Mouse (Mus musculus) forebrain, postnatal 0 days (tissue): ENCODE measurements around the gene Sema4c. TPM values are rescaled to one million over a fixed set of nuclear protein-coding genes. Genes with fewer than 3 reads are reported as not detected.

Source experiments
- ATAC-seq: fragments of 200-750 bp; cut with Nextera tagmentation; 2 replicates; pipeline ENCODE4 v1.8.0; 2017; ENCODE audit warnings: mild to moderate bottlenecking, moderate library complexity
- DNase-seq: peaks from one replicate; pipeline ENCODE4 v3.0.0-alpha.2; 2015
- H3K27ac ChIP-seq: fragments of 300-500 bp; sonication (generic); 2 replicates; pipeline ENCODE4 v1.5.1; 2014; ENCODE audit warnings: low read depth, mild to moderate bottlenecking, antibody characterized with exemption, low read length, moderate library complexity, mixed read lengths
- H3K27me3 ChIP-seq: fragments of 300-500 bp; sonication (generic); 2 replicates; pipeline ENCODE4 v1.6.1; 2014; ENCODE audit warnings: mild to moderate bottlenecking, low read length, mixed read lengths; ENCODE audit not compliant: insufficient read depth
- H3K36me3 ChIP-seq: fragments of 300-500 bp; sonication (generic); 2 replicates; pipeline ENCODE4 v1.6.1; 2014; ENCODE audit warnings: mild to moderate bottlenecking, moderate library complexity; ENCODE audit not compliant: insufficient read depth
- H3K4me1 ChIP-seq: fragments of 300-500 bp; sonication (generic); 2 replicates; pipeline ENCODE4 v1.6.1; 2014; ENCODE audit warnings: antibody characterized with exemption; ENCODE audit not compliant: insufficient read depth
- H3K4me2 ChIP-seq: fragments of 300-500 bp; sonication (generic); 2 replicates; pipeline ENCODE4 v1.6.1; 2014; ENCODE audit warnings: low read depth, mild to moderate bottlenecking, moderate library complexity
- H3K4me3 ChIP-seq: fragments of 300-500 bp; sonication (generic); 2 replicates; pipeline ENCODE4 v1.5.1; 2014; ENCODE audit warnings: low read depth, low read length, mixed read lengths
- H3K9ac ChIP-seq: fragments of 300-500 bp; sonication (generic); 2 replicates; pipeline ENCODE4 v1.6.1; 2014; ENCODE audit warnings: mild to moderate bottlenecking
- H3K9me3 ChIP-seq: fragments of 300-500 bp; sonication (generic); 2 replicates; pipeline ENCODE4 v1.6.1; 2016; ENCODE audit warnings: low read length
- CTCF ChIP-seq: sonication (generic); IDR thresholded peaks from 2 replicates; pipeline ENCODE4 v1.5.1; 2016; ENCODE audit warnings: antibody characterized with exemption, control low read depth, low read depth
- WGBS: fragments of 180-500 bp; shearing (Covaris S2); extraction: QIAGEN DNeasy Blood & Tissue Kit; methylation state at CpG from one replicate; pipeline ENCODE4 v1.1.7; 2014; 5-methylcytosine and 5-hydroxymethylcytosine counted together
- polyA plus RNA-seq: library from polyadenylated mRNA; unstranded; fragments of >200 nt; fragmentation: Nextera tagmentation; extraction: Ambion mirVana; gene quantifications from 2 replicates; pipeline ENCODE4 v1.2.1, GENCODE M21; 2015
- total RNA-seq: library from RNA; depleted of rRNA; stranded (reverse); fragments of >200 nt; gene quantifications from 2 replicates; pipeline ENCODE4 v1.2.3, GENCODE M21; 2014

Sema4c gene
- total and polyA plus RNA-seq, 2 experiments from 2014 or later = 24.1 to 39.1 TPM

DNA sequence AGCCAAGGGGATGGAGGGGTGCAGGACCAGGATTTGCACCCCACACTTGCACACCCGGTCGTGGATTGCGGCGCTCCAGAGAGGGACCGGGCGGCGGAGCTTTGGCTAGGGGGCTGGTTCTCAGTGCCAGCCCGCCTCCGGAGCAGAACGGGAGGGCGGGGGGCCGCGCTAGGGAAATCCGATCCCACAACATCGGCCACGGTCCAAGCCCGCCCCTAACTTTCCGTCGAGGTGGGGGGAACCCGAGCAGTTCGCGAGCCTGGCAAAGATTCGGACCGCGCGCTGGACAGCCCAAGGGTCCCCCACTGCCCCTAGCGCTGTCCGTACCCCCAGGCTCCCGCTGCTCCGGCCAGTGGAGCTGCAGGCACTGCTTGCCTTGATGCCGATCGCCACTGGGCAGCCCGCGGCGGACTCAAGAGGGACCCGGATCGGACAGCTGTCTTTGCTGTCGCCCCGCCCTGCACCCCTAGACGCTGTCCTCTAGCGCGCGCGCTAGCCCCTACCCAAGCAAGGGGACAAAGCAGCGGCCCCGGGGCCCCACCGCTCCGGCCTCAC lies 615 bp downstream of the Sema4c start:
- Histone ChIP-seq H3K27ac (peak overlapping the region; percentile 99), H3K4me3 (peak overlapping the region; percentile 67), H3K9me3 (no peaks in the 10 kb centered on the region), H3K4me2 (peak overlapping the region; percentile 96), H3K27me3 (no peaks in the 10 kb centered on the region), H3K9ac (peak overlapping the region; percentile 89), H3K36me3 (peaks cover 28% of the 10 kb centered on the region), H3K4me1 (peaks cover 12% of the 10 kb centered on the region)
- TF ChIP-seq CTCF = no peak
- ATAC-seq = peak; percentile 70
- 3% methylated on average over 47 of the region's 48 CpGs for WGBS
- no peak for DNase-seq

GRCm38 (mm10) chr1:36556553-36557456 lies 1.3 kb downstream of the Sema4c start:
- peak; percentile 94 for TF ChIP-seq CTCF
- H3K4me1 ChIP-seq = peaks cover 12% of the 10 kb centered on the region
- peak overlapping the region; percentile 67 for H3K4me3 ChIP-seq
- peak overlapping the region; percentile 89 for H3K9ac ChIP-seq
- peaks cover 35% of the 10 kb centered on the region for H3K36me3 ChIP-seq
- no peaks in the 10 kb centered on the region for H3K9me3 ChIP-seq
- DNase-seq (peak; percentile 98), ATAC-seq (peak; percentile 89)
- H3K27ac ChIP-seq = peak overlapping the region; percentile 99
- no peaks in the 10 kb centered on the region for H3K27me3 ChIP-seq
- WGBS = under 1% methylated on average over 52 of the region's 52 CpGs
- H3K4me2 ChIP-seq = peak overlapping the region; percentile 96

GRCm38 (mm10) chr1:36555798-36556395 lies 2.3 kb downstream of the Sema4c start:
- Histone ChIP-seq H3K4me2 (peak overlapping the region; percentile 96), H3K27ac (peak overlapping the region; percentile 99), H3K36me3 (peaks cover 45% of the 10 kb centered on the region), H3K9me3 (no peaks in the 10 kb centered on the region), H3K9ac (peak overlapping the region; percentile 89), H3K4me3 (peak overlapping the region; percentile 67), H3K27me3 (no peaks in the 10 kb centered on the region), H3K4me1 (peaks cover 12% of the 10 kb centered on the region)
- no peak for ATAC-seq
- peak; percentile 33 for DNase-seq
- WGBS = 4% methylated on average over 8 of the region's 8 CpGs
- TF ChIP-seq CTCF = no peak

DNA sequence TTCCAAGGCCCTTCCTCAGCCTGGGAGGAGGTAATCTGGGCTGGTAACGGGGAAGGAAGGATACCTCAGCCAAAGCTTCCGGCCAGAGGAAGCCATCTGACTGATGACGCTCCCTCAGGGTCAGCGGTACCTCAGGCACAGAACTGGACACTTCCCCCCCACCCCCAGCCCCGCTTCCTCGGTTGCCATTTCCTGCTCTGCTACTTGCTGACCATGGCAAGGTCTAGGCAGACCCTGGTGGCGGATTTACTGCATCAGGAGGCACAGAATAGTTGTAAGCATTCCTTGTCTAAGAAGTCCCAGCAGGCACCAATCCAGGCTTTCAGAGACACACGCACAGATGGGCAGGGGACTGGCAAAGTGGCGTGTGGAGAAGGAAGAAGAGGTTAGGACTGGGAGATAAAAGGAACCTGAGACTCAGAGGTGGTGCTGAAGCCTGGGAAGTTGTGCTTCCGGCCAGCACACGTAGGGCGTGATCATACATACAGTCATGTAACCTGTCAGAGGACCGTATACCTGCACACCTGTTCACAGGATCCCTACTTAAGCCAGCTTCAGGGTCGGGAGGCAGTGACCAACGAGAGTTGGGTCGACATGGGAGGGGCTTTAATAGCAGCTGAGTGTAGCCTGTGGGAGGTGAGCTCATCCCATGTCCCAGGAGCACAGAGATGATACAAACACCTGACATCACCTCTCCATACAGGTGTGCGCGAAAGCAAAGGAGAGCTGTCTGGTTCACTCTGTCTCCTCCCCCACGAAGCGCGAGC lies 3.3 kb downstream of the Sema4c start:
- whole genome bisulfite sequencing = 72% methylated on average over 21 of the region's 21 CpGs

DNA sequence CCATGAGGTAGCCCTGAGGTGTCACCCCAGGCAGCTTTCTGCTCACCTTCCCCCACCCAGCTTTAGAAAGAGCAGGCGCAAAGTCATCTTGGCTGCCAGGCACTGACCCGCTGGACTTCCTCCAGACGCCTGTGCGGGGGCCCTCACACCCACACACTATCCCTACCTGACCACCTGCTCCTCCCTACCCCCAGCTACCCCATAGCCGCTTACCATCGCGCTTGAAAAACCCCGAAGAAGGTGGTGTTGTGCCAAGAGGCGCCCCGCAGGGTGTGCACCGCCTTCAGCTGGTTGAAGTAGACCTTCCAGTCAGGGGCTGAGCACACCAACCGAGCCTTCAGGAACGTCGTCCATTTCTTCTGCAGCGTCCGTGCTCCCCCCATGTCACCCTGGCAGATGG lies 5.6 kb downstream of the Sema4c start:
- peaks cover 71% of the 10 kb centered on the region for H3K36me3 ChIP-seq
- H3K4me3 ChIP-seq = no peak overlapping the region

More for the DNA sequence above, 3.3 kb downstream of the Sema4c start:
- ATAC-seq = no peak
- H3K27ac ChIP-seq = no peak overlapping the region
- DNase-seq = no peak
- H3K4me2 ChIP-seq = peak overlapping the region; percentile 96
- H3K4me1 ChIP-seq = peaks cover 12% of the 10 kb centered on the region
- H3K9me3 ChIP-seq = no peaks in the 10 kb centered on the region
- peak overlapping the region; percentile 67 for H3K4me3 ChIP-seq
- H3K9ac ChIP-seq = peak overlapping the region; percentile 89
- no peaks in the 10 kb centered on the region for H3K27me3 ChIP-seq
- no peak for TF ChIP-seq CTCF
- H3K36me3 ChIP-seq = peaks cover 55% of the 10 kb centered on the region

DNA sequence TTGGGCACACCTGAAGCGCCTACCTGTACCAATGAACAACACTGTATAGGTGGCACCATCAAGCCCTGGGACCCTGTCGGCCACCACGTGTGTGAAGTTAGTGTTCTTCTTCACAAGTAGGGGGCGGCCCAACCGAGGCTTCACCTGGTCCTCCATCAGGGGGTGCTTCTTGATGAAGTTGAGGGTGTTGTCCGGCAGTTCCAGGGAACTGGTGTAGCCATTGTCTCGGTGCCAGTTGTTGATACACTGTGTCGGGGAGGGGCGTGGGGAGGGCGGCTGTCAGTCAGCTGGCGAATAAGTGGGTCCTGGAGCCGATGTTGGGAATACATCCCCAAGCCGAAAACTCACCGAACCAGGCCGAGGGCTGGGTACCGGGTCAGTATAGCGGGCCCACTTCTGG lies 6.2 kb downstream of the Sema4c start:
- Histone ChIP-seq H3K36me3 (peaks cover 71% of the 10 kb centered on the region), H3K4me3 (no peak overlapping the region), H3K9ac (no peak overlapping the region), H3K27me3 (no peaks in the 10 kb centered on the region), H3K27ac (no peak overlapping the region), H3K4me2 (no peak overlapping the region), H3K4me1 (peaks cover 17% of the 10 kb centered on the region), H3K9me3 (no peaks in the 10 kb centered on the region)
- ATAC-seq (no peak), DNase-seq (no peak)
- TF ChIP-seq CTCF = 0 out of 2 replicates have a peak, but pooled peaks have one; percentile 4
- WGBS = 88% methylated on average over 17 of the region's 17 CpGs

More for the DNA sequence above, 5.6 kb downstream of the Sema4c start:
- Histone ChIP-seq H3K9ac (no peak overlapping the region), H3K27ac (no peak overlapping the region), H3K4me2 (no peak overlapping the region), H3K27me3 (no peaks in the 10 kb centered on the region), H3K9me3 (no peaks in the 10 kb centered on the region), H3K4me1 (peaks cover 14% of the 10 kb centered on the region)
- DNase-seq (no peak), ATAC-seq (no peak)
- WGBS = 80% methylated on average over 16 of the region's 16 CpGs
- no peak for TF ChIP-seq CTCF
